Mouse (Mus musculus) stomach, postnatal 0 days (tissue): ENCODE results near the gene Cacna2d4.

Experiments used
- CTCF ChIP-seq: IDR thresholded peaks from 2 replicates; pipeline ENCODE4 v1.5.1; 2016; ENCODE audit warnings: antibody characterized with exemption, low read depth, mild to moderate bottlenecking, moderate library complexity
- EP300 ChIP-seq: optimal IDR thresholded peaks from 2 replicates; pipeline ENCODE3; 2016; ENCODE audit warnings: antibody characterized with exemption

DNA sequence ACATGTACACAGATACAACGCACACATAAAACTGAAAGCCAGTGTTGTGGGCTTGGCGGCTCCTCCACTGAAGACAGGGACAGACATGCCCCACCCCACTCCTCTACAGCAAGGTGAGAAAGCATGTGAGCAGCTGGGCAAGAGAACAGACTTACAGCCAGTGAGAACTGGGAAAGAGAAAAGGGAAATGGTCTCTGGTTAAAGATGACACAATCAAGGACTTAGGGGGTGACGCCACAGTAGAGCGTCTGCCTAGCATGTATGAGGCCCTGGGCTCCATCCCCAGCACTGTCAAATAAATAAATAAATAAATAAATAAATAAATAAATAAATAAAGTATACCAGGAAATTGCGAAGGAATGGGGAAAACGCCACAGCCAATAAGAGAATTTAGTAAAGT, 67.0 kb downstream of the Cacna2d4 start:
- TF ChIP-seq CTCF (no peak), EP300 (no peak)
